Mouse (Mus musculus) MEL (cell line): Measurements from ENCODE around the gene Veph1. TPM values are rescaled to one million over a fixed set of nuclear protein-coding genes. Genes with fewer than 3 reads are reported as not detected.
A peak's percentile ranks its signal among the peaks of the same experiment; 100 is the strongest.
"Not testable (repeated sequence)": the region's sequence is repeated elsewhere in the genome, so short reads cannot be mapped to it uniquely, and the experiment has no call there.

Source experiments
- DNase-seq: peaks from one replicate; pipeline ENCODE4 v3.0.0; 2011; ENCODE audit warnings: low read depth, low spot score
- H3K27ac ChIP-seq: 2 replicates; pipeline ENCODE4 v1.5.1; 2012; ENCODE audit warnings: low read depth, mild to moderate bottlenecking, control low read depth, low read length, moderate library complexity; ENCODE audit not compliant: control insufficient read depth
- H3K27me3 ChIP-seq, 2 experiments: fragments of 150-350 bp in 1 of 2; sonication (generic) in 1 of 2; 2 replicates each; pipeline ENCODE4 v1.6.1; 2012; ENCODE audit warnings: low read length in 2 of 2, mild to moderate bottlenecking in 2 of 2, improper control_type of control experiment in 1 of 2, moderate library complexity in 1 of 2; ENCODE audit not compliant: insufficient read depth in 2 of 2, control insufficient read depth in 1 of 2
- H3K36me3 ChIP-seq, 2 experiments: 2 replicates each; pipeline ENCODE4 v1.6.1; 2012 to 2014; ENCODE audit warnings: low read length in 2 of 2, improper control_type of control experiment in 1 of 2, inconsistent platforms in 1 of 2, mild to moderate bottlenecking in 1 of 2; ENCODE audit not compliant: insufficient read depth in 2 of 2, control insufficient read depth in 1 of 2
- H3K4me1 ChIP-seq, 2 experiments: fragments of 150-350 bp in 1 of 2; sonication (generic) in 1 of 2; 2 replicates each; pipeline ENCODE4 v1.6.1; 2012; ENCODE audit warnings: low read length in 2 of 2, improper control_type of control experiment in 1 of 2, mild to moderate bottlenecking in 1 of 2; ENCODE audit not compliant: insufficient read depth in 2 of 2, control insufficient read depth in 1 of 2
- H3K4me3 ChIP-seq, 2 experiments: fragments of 150-350 bp in 1 of 2; sonication (generic) in 1 of 2; 2 replicates each; pipeline ENCODE4 v1.5.1; 2012; ENCODE audit warnings: low read depth in 2 of 2, low read length in 2 of 2, mild to moderate bottlenecking in 2 of 2, moderate library complexity in 2 of 2, control low read depth in 1 of 2, improper control_type of control experiment in 1 of 2; ENCODE audit not compliant: control insufficient read depth in 1 of 2, insufficient read depth in 1 of 2
- H3K79me2 ChIP-seq: 2 replicates; pipeline ENCODE4 v1.6.1; 2012; ENCODE audit warnings: mild to moderate bottlenecking, low read length, moderate library complexity; ENCODE audit not compliant: control insufficient read depth, poor library complexity, insufficient read depth
- H3K9ac ChIP-seq: 2 replicates; pipeline ENCODE4 v1.6.1; 2012; ENCODE audit warnings: low read depth, mild to moderate bottlenecking, control low read depth, low read length, moderate library complexity; ENCODE audit not compliant: control insufficient read depth, poor library complexity, severe bottlenecking
- H3K9me3 ChIP-seq: fragments of 150-350 bp; sonication (generic); replicated peaks from 2 replicates; pipeline ENCODE4 v1.6.1; 2012; ENCODE audit warnings: mild to moderate bottlenecking, low read length, improper control_type of control experiment, moderate library complexity; ENCODE audit not compliant: insufficient read depth
- CHD1 ChIP-seq: IDR thresholded peaks from 2 replicates; pipeline ENCODE4 v1.6.1; 2012; ENCODE audit warnings: low read depth, mild to moderate bottlenecking, inconsistent platforms, low read length, improper control_type of control experiment
- ETS1 ChIP-seq: IDR thresholded peaks from 2 replicates; pipeline ENCODE4 v1.6.1; 2012; ENCODE audit warnings: low read depth, mild to moderate bottlenecking, inconsistent platforms, low read length, improper control_type of control experiment, moderate library complexity
- GATA1 ChIP-seq: IDR thresholded peaks from 2 replicates; pipeline ENCODE4 v1.6.1; 2011; ENCODE audit warnings: low read depth, low read length, improper control_type of control experiment
- MAFK ChIP-seq: IDR thresholded peaks from 2 replicates; pipeline ENCODE4 v1.6.1; 2011; ENCODE audit warnings: low read depth, mild to moderate bottlenecking, low read length, improper control_type of control experiment, borderline replicate concordance
- MAX ChIP-seq: IDR thresholded peaks from 2 replicates; pipeline ENCODE4 v1.6.1; 2011; ENCODE audit warnings: low read length, improper control_type of control experiment
- MAZ ChIP-seq: IDR thresholded peaks from 2 replicates; pipeline ENCODE4 v1.6.1; 2012; ENCODE audit warnings: low read depth, mild to moderate bottlenecking, inconsistent platforms, low read length, improper control_type of control experiment
- MYC ChIP-seq: IDR thresholded peaks from 2 replicates; pipeline ENCODE4 v1.6.1; 2011; ENCODE audit warnings: low read depth, mild to moderate bottlenecking, low read length, improper control_type of control experiment, moderate library complexity
- POLR2AphosphoS5 ChIP-seq: IDR thresholded peaks from 2 replicates; pipeline ENCODE4 v1.6.1; 2012; ENCODE audit warnings: low read depth, borderline replicate concordance, mild to moderate bottlenecking, inconsistent platforms, low read length, moderate library complexity, mixed read lengths
- RAD21 ChIP-seq: IDR thresholded peaks from 2 replicates; pipeline ENCODE4 v1.6.1; 2011; ENCODE audit warnings: mild to moderate bottlenecking, low read depth, low read length, improper control_type of control experiment
- RCOR1 ChIP-seq: IDR thresholded peaks from 2 replicates; pipeline ENCODE4 v1.6.1; 2012; ENCODE audit warnings: low read depth, mild to moderate bottlenecking, inconsistent platforms, low read length, improper control_type of control experiment
- TAL1 ChIP-seq: IDR thresholded peaks from 2 replicates; pipeline ENCODE4 v1.6.1; 2012; ENCODE audit warnings: mild to moderate bottlenecking, inconsistent platforms, low read length, moderate library complexity, mixed read lengths
- TBP ChIP-seq: IDR thresholded peaks from 2 replicates; pipeline ENCODE4 v1.8.0; 2011; ENCODE audit warnings: low read depth, low read length, improper control_type of control experiment
- USF1 ChIP-seq: IDR thresholded peaks from 2 replicates; pipeline ENCODE4 v1.6.1; 2014; ENCODE audit warnings: low read depth, mild to moderate bottlenecking, inconsistent platforms, low read length, improper control_type of control experiment, moderate library complexity
- USF2 ChIP-seq, 2 experiments: IDR thresholded peaks; 2 replicates each; pipeline ENCODE4 v1.6.1; 2011 to 2012; ENCODE audit warnings: improper control_type of control experiment in 2 of 2, low read length in 2 of 2, borderline replicate concordance in 1 of 2, inconsistent platforms in 1 of 2, low read depth in 1 of 2, mild to moderate bottlenecking in 1 of 2; ENCODE audit not compliant: insufficient read depth in 1 of 2
- ZC3H11A ChIP-seq: IDR thresholded peaks from 2 replicates; pipeline ENCODE4 v1.6.1; 2012; ENCODE audit warnings: low read depth, mild to moderate bottlenecking, inconsistent platforms, low read length, improper control_type of control experiment
- ZKSCAN1 ChIP-seq: IDR thresholded peaks from 2 replicates; pipeline ENCODE4 v1.6.1; 2012; ENCODE audit warnings: low read depth, mild to moderate bottlenecking, inconsistent platforms, low read length, improper control_type of control experiment, moderate library complexity
- ZMIZ1 ChIP-seq: IDR thresholded peaks from 2 replicates; pipeline ENCODE4 v1.6.1; 2012; ENCODE audit warnings: low read depth, mild to moderate bottlenecking, inconsistent platforms, low read length, improper control_type of control experiment, moderate library complexity
- polyA plus RNA-seq, 2 experiments: library from polyadenylated mRNA; stranded (reverse) in 1 of 2; unstranded in 1 of 2; fragments of >175 nt in 1 of 2; fragments of >200 nt in 1 of 2; gene quantifications; 2 replicates each; pipeline versions ENCODE4 v1.2.1 to v1.2.4; 2012; ENCODE audit warnings: low replicate concordance in 2 of 2, low read depth in 1 of 2; ENCODE audit not compliant: insufficient read length in 2 of 2, insufficient read depth in 1 of 2, missing spikeins in 1 of 2
- total RNA-seq: library from RNA; depleted of rRNA; stranded (reverse); fragments of 300-350 nt; gene quantifications from 2 replicates; pipeline ENCODE4 v1.2.3, GENCODE M21; 2012

Veph1 gene
- total and polyA plus RNA-seq, 3 experiments: 0.01 TPM; not detected in 2

DNA sequence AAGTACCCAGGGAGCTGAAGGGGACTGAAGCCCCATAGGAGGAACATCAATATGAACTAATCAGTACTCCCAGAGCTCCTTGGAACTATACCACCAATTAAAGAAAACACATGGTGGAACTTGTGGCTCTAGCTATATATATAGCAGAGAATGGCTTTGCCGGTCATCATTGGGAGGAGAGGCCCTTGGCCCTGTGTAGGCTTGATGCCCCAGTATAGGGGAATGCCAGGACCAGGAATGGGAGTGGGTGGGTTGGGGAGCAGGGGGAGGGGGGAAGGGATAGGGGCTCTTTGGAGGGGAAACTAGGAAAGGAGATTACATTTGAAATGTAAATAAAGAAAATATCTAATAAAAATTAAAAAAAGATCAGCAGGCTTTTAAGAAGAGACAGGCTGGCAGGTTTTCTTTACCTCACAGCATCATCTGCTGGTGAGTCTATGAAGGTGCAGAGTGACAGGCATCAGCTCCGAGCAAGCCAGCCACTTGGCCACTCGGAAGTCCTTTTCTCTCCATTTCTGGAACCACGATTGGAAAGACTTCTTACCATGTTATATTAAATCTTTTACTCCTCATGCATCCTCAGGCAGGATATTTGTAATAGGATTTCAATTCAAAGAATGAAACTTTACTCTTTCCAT, 60.3 kb downstream of the Veph1 start:
- not testable (repeated sequence) for H3K9me3 ChIP-seq, H3K4me3 ChIP-seq, H3K27ac ChIP-seq, H3K36me3 ChIP-seq, DNase-seq, H3K27me3 ChIP-seq, H3K9ac ChIP-seq, H3K79me2 ChIP-seq, H3K4me1 ChIP-seq
- TF ChIP-seq RAD21: peak; percentile 7

DNA sequence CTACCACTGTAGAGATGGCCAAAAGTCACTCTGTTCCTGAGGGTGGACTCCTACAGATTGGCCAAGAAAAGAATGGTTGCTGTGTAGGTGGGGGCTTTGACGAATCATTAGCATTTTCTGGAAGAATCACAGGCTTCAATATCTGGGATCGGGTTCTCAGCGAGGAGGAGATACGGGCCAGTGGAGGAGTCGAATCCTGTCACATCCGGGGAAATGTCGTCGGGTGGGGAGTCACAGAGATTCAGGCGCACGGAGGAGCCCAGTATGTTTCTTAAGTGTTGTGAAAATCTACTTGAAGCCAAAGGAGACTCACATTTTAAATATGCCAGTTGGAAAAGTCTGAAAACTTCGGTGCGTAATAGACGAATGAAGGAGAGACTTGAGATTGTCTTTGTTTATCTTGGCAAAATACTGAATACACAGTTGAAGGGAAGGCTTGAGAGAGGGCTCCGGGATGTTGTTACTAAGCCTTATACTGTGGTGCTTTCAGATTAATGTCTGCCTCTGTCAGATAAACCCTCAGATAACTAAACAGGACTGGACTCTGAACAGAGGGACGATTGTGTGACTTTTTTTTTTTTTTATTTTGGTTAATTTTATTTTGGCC, 71.6 kb downstream of the Veph1 start:
- H3K36me3 ChIP-seq: no peaks in the 10 kb centered on the region
- H3K79me2 ChIP-seq: no peaks in the 10 kb centered on the region
- no peak for TF ChIP-seq ETS1
- TF ChIP-seq GATA1: no peak
- no peak for TF ChIP-seq RAD21
- TF ChIP-seq MAFK: no peak
- no peak for TF ChIP-seq MAZ
- TF ChIP-seq ZKSCAN1: no peak
- no peak for TF ChIP-seq CHD1
- TF ChIP-seq RCOR1: no peak
- no peak for TF ChIP-seq USF2 (IDR thresholded peaks at IDR 0.05; ENCODE audit: borderline replicate concordance in 1 of 2, insufficient read depth in 1 of 2, low read depth in 1 of 2, low read length in 2 of 2)
- TF ChIP-seq USF1: no peak
- no peak for TF ChIP-seq POLR2AphosphoS5
- TF ChIP-seq MAX: no peak
- no peak for TF ChIP-seq ZC3H11A
- no peak for TF ChIP-seq TAL1
- TF ChIP-seq MYC: no peak
- no peak for TF ChIP-seq TBP
- TF ChIP-seq ZMIZ1: no peak
- no peak overlapping the region for H3K9ac ChIP-seq
- DNase-seq: no peak
- H3K9me3 ChIP-seq: no peaks in the 10 kb centered on the region
- no peaks in the 10 kb centered on the region for H3K4me1 ChIP-seq
- no peak overlapping the region for H3K4me3 ChIP-seq
- no peak overlapping the region for H3K27ac ChIP-seq
- H3K27me3 ChIP-seq: peaks cover 0 to 1% of the 10 kb centered on the region in 2 experiments; a peak in 1 of 4 replicates
